Comparison of ENCODE assay signal across 28 mouse cellular contexts in genomic region chr2:92138736-92139135, GRCm38 (mm10). TPM values are rescaled to one million over a fixed set of nuclear protein-coding genes. Genes with fewer than 3 reads are reported as not detected.
A peak's percentile ranks its signal among the peaks of the same experiment; 100 is the strongest.
DNase-seq lines count a peak whose midpoint lies in the region; ATAC-seq and TF ChIP-seq lines count a peak whose summit lies in the region.
"Had no signal": no experiment of that assay in that cellular context is flagged by ENCODE, and none has a peak within 500 bp of the region (broad histone marks: within the 10 kb centered on the region; RNA-seq: fewer than 3 reads in every experiment).

No protein-coding gene starts in this region.

- ATAC-seq in intestine, embryonic 16.5 days = peak; percentile 38; the same call in 1 of the 2 replicates
- no peak for ATAC-seq in intestine, postnatal 0 days
- no peak for ATAC-seq in midbrain, embryonic 14.5 days (ENCODE audit: low FRiP score, low TSS enrichment)
- ATAC-seq in midbrain, embryonic 11.5 days (ENCODE audit: low FRiP score) = no peak
- ATAC-seq: forebrain, embryonic 13.5 days; inflammation-experienced regulatory T-cells, adult 6 months; liver, postnatal 0 days; Patski had no signal

- no peak for TF ChIP-seq CTCF in intestine, postnatal 0 days (IDR thresholded peaks at IDR 0.05; ENCODE audit: low read depth)

- no peaks in the 10 kb centered on the region for H3K27me3 ChIP-seq in intestine, embryonic 16.5 days (replicated peaks; ENCODE audit: control insufficient read depth, insufficient read depth, low read length)
- no peaks in the 10 kb centered on the region for H3K27me3 ChIP-seq in intestine, postnatal 0 days (replicated peaks; ENCODE audit: control insufficient read depth, insufficient read depth, low read length)
- H3K27me3 ChIP-seq in midbrain, embryonic 14.5 days (ENCODE audit: control insufficient read depth, insufficient read depth, low read length) = no peaks in the 10 kb centered on the region
- H3K27me3 ChIP-seq in midbrain, embryonic 11.5 days (ENCODE audit: control insufficient read depth, insufficient read depth, low read length) = no peaks in the 10 kb centered on the region
- H3K27me3 ChIP-seq: embryonic facial prominence, embryonic 13.5 days; forebrain, embryonic 13.5 days; hindbrain, embryonic 13.5 days had no signal

- H3K4me3 ChIP-seq in intestine, embryonic 16.5 days (ENCODE audit: low read length) = no peak overlapping the region
- H3K4me3 ChIP-seq in intestine, postnatal 0 days (ENCODE audit: low read depth, low read length) = no peak overlapping the region
- no peak overlapping the region for H3K4me3 ChIP-seq in midbrain, embryonic 14.5 days (replicated peaks; ENCODE audit: low read depth, low read length)
- H3K4me3 ChIP-seq in midbrain, embryonic 11.5 days (ENCODE audit: low read depth, low read length) = no peak overlapping the region
- H3K4me3 ChIP-seq: embryonic facial prominence, embryonic 13.5 days; erythroblast, embryonic 14.5 days; forebrain, embryonic 13.5 days; gastrocnemius, adult 2 months; heart, embryonic 10.5 days; hindbrain, embryonic 13.5 days; left cerebral cortex, adult 2 months; limb, embryonic 10.5 days had no signal

- DNase-seq in adrenal gland, postnatal 36 days = peak; percentile 6 to 8
- no peak for DNase-seq in adrenal gland, adult 8-10 months
- DNase-seq in midbrain, embryonic 14.5 days = peak; percentile 7
- no peak for DNase-seq in midbrain, embryonic 11.5 days (ENCODE audit: low spot score, missing footprints)
- no peak for DNase-seq in urinary bladder, postnatal 4 days (ENCODE audit: low spot score in 2 of 2)
- DNase-seq: cerebellum, adult 8-10 months; cerebellum, postnatal 36 days; embryo, embryonic 11 days; gastrocnemius, adult 2 months; kidney, postnatal 10 days; liver; liver, postnatal 0 days; right cerebral cortex, postnatal 14 days; thymus, adult 2 months; thymus, postnatal 4 days had no signal

- H3K4me2 ChIP-seq in intestine, embryonic 16.5 days (ENCODE audit: low read depth, low read length) = no peak overlapping the region
- H3K4me2 ChIP-seq in intestine, postnatal 0 days (replicated peaks; ENCODE audit: low read depth) = no peak overlapping the region
- H3K4me2 ChIP-seq in midbrain, embryonic 14.5 days (ENCODE audit: low read length) = no peak overlapping the region
- H3K4me2 ChIP-seq in midbrain, embryonic 11.5 days = no peak overlapping the region
- H3K4me2 ChIP-seq: embryonic facial prominence, embryonic 13.5 days; forebrain, embryonic 13.5 days; hindbrain, embryonic 13.5 days had no signal

- no peak overlapping the region for H3K27ac ChIP-seq in intestine, embryonic 16.5 days (ENCODE audit: low read length)
- H3K27ac ChIP-seq in intestine, postnatal 0 days (ENCODE audit: low read depth, low read length) = no peak overlapping the region
- H3K27ac ChIP-seq in midbrain, embryonic 14.5 days (replicated peaks; ENCODE audit: low read depth, low read length) = no peak overlapping the region
- H3K27ac ChIP-seq in midbrain, embryonic 11.5 days (ENCODE audit: low read depth, low read length) = no peak overlapping the region
- H3K27ac ChIP-seq: embryonic facial prominence, embryonic 13.5 days; forebrain, embryonic 13.5 days; gastrocnemius, adult 2 months; heart, embryonic 10.5 days; hindbrain, embryonic 13.5 days; left cerebral cortex, adult 2 months; limb, embryonic 10.5 days; macrophage; stomach, postnatal 0 days had no signal

- H3K9ac ChIP-seq in intestine, embryonic 16.5 days (ENCODE audit: low read depth, low read length) = no peak overlapping the region
- no peak overlapping the region for H3K9ac ChIP-seq in intestine, postnatal 0 days (ENCODE audit: low read depth, low read length)
- no peak overlapping the region for H3K9ac ChIP-seq in midbrain, embryonic 14.5 days (replicated peaks; ENCODE audit: low read length)
- H3K9ac ChIP-seq in midbrain, embryonic 11.5 days (ENCODE audit: low read length) = no peak overlapping the region
- H3K9ac ChIP-seq: embryonic facial prominence, embryonic 13.5 days; forebrain, embryonic 13.5 days; hindbrain, embryonic 13.5 days; liver, postnatal 0 days had no signal

- no peaks in the 10 kb centered on the region for H3K9me3 ChIP-seq in intestine, embryonic 16.5 days (ENCODE audit: control insufficient read depth, low read length)
- no peaks in the 10 kb centered on the region for H3K9me3 ChIP-seq in intestine, postnatal 0 days (ENCODE audit: control insufficient read depth)
- no peaks in the 10 kb centered on the region for H3K9me3 ChIP-seq in midbrain, embryonic 14.5 days (ENCODE audit: control insufficient read depth, low read length)
- no peaks in the 10 kb centered on the region for H3K9me3 ChIP-seq in midbrain, embryonic 11.5 days (ENCODE audit: control insufficient read depth, low read length)
- H3K9me3 ChIP-seq: embryonic facial prominence, embryonic 13.5 days; forebrain, embryonic 13.5 days; heart, embryonic 10.5 days; hindbrain, embryonic 13.5 days; limb, embryonic 10.5 days had no signal

- H3K36me3 ChIP-seq in intestine, embryonic 16.5 days (ENCODE audit: control insufficient read depth, insufficient read depth, low read length) = no peaks in the 10 kb centered on the region
- no peaks in the 10 kb centered on the region for H3K36me3 ChIP-seq in intestine, postnatal 0 days (ENCODE audit: control insufficient read depth, insufficient read depth)
- no peaks in the 10 kb centered on the region for H3K36me3 ChIP-seq in midbrain, embryonic 14.5 days (ENCODE audit: control insufficient read depth, insufficient read depth, low read length)
- no peaks in the 10 kb centered on the region for H3K36me3 ChIP-seq in midbrain, embryonic 11.5 days (ENCODE audit: control insufficient read depth, insufficient read depth, low read length)
- H3K36me3 ChIP-seq: embryonic facial prominence, embryonic 13.5 days; heart, embryonic 10.5 days; hindbrain, embryonic 13.5 days; limb, embryonic 10.5 days had no signal

- H3K4me1 ChIP-seq in intestine, embryonic 16.5 days (ENCODE audit: control insufficient read depth, insufficient read depth, low read length) = peaks cover 6% of the 10 kb centered on the region; the same call in 1 of the 2 replicates
- H3K4me1 ChIP-seq in intestine, postnatal 0 days (replicated peaks; ENCODE audit: control insufficient read depth, insufficient read depth, low read length) = no peaks in the 10 kb centered on the region
- H3K4me1 ChIP-seq in midbrain, embryonic 14.5 days (ENCODE audit: control insufficient read depth, insufficient read depth, low read length) = no peaks in the 10 kb centered on the region
- H3K4me1 ChIP-seq in midbrain, embryonic 11.5 days (ENCODE audit: control insufficient read depth, insufficient read depth, low read length) = peaks cover 5% of the 10 kb centered on the region; the same call in 1 of the 2 replicates

RNA-seq across cellular contexts. Expression of gene Phf21a, which starts 45.8 kb away (rescaled TPM):
- total RNA-seq in adrenal gland, postnatal 36 days (2021) = 10 to 100 TPM; 60.6 to 74.1 TPM
- 100 to 1,000 TPM in 1 of 4 experiments, 10 to 100 TPM in 3; 65.0 to 107 (median 75.6) TPM for total RNA-seq in adrenal gland, adult 8-10 months (2022)
- polyA plus RNA-seq in intestine, embryonic 16.5 days (2015; fragmentation: Nextera tagmentation; extraction: Ambion mirVana) = 14.9 and 17.9 TPM in 2 replicates
- 7.4 and 8.0 TPM in 2 replicates for polyA plus RNA-seq in intestine, postnatal 0 days (2015; fragmentation: Nextera tagmentation; extraction: Ambion mirVana)
- 32.3 and 35.4 TPM in 2 replicates for polyA plus RNA-seq in midbrain, embryonic 14.5 days (2014; fragmentation: Nextera tagmentation; extraction: Ambion mirVana)
- 34.4 and 37.5 TPM in 2 replicates for polyA plus RNA-seq in midbrain, embryonic 11.5 days (2014; fragmentation: Nextera tagmentation; extraction: Ambion mirVana)

Comparison
In these comparisons a context has a peak if more than half of its experiments do, and no peak if none do; other contexts are left out.
1. DNase-seq: peak in adrenal gland, postnatal 36 days (2 of 2) and midbrain, embryonic 14.5 days (single experiment); none in adrenal gland, adult 8-10 months (single experiment), midbrain, embryonic 11.5 days (single experiment) and urinary bladder, postnatal 4 days (0 of 2).